Mouse (Mus musculus) gastrocnemius, postnatal 25 days (tissue): ENCODE results near the gene Unc13a. TPM values are rescaled to one million over a fixed set of nuclear protein-coding genes. Genes with fewer than 3 reads are reported as not detected.

ENCODE experiments used
- DNase-seq: peaks from one replicate; pipeline ENCODE4 v3.0.0; 2022
- total RNA-seq, 2 experiments: library from RNA; stranded (reverse); gene quantifications; 1 replicate in 1 of 2; 2 replicates in 1 of 2; pipeline ENCODE4 v1.2.3; 2021

The Unc13a gene
- total RNA-seq, 2 experiments from 2014 or later: 0.29 TPM; not detected in 1

DNA sequence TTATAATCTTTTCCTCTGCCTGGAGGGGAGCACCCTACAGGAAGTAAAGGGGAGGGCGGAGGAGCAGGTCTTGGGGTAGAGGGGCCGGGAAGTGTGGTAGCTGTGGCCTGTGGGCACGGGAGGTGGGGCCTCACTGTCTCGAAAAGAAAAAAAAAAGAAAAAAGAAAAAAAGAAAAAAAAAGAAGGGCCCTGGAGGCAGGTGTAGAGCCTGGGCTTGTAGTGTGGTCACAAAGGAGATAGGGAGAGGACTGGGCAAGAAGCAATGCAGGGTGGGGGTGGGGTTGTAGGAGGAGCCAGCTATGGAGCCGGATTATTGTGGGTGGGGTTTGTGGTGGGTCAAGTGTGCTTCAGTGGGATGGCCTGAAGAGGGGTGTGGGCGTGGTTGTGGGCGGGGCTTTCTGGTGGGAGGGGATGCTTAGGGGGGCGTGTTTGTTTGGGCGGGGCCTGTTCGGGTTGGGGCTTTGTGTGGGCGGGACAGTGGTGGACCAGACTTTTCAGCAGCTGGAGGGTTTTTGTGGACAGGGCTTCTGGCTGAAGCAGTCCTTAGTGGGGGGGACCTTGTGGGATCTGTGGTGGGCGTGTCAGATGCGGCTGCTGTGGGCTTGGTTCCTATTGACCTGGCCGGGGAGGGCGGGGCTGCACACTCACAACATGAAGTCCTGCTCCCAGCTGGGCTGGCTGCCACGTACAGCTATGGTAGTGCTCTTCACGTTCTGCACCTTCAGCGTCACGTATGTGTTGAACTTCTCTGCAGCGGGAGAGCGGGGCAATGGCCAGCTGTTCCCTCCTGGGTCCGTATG is 6.0 kb downstream of the Unc13a start:
- no peak for DNase-seq

DNA sequence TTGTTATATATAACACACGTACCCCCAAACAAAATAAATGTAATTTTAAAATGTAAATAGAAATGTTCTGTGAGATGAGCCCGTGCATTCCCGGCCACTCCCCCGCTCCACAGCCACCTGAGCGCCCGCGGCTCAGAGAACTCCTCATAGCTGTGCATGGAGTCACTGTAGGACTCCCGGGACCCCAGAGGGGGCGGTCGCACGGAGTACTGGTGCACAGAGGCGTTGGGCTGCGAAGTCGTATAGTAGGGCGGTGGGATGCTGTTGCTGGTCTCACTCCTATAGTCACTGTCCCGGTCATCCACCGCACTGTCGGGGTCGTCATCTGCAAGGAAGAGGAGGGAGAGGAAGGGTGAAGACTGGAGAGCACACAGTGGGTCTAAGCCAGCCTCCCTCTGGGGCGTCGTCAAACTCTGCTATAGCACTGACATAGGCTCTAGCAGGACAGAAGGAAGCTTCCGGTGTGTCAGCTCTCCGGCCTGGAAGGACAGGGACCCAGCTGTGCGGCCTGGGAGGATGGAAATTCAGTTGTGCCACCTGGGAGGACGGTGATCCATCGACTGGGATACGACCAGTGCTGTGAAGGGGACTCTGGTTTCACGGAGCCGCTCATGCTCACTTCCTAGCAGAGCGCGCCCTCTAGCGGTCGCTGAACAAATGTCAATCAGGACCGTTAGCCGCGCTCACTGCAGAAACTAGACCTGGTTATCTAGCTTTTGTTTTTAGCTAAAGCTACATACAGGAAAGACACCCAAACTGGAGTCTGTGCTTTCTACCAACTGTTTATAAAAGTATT is 11.0 kb downstream of the Unc13a start:
- peak; percentile 55 for DNase-seq

DNA sequence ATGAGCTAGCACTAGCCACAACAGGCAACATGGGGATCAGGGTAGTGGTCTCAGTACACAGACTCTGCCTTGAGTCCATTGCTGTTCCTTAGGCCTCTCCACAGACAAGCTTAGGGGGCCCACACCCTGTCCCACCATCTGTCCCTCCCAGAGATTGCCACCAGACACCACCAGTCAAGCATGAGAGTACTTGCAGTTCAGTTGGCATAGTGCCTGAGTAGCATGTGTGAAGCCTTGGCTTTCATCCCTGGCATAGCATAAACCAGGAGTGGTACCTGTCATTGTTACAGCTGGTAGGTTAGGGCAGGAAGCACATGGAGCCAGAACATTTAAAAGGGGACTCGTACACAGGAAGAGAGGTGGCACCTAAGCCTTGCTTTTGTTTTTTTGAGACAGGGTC is 11.8 kb downstream of the Unc13a start:
- DNase-seq: no peak

DNA sequence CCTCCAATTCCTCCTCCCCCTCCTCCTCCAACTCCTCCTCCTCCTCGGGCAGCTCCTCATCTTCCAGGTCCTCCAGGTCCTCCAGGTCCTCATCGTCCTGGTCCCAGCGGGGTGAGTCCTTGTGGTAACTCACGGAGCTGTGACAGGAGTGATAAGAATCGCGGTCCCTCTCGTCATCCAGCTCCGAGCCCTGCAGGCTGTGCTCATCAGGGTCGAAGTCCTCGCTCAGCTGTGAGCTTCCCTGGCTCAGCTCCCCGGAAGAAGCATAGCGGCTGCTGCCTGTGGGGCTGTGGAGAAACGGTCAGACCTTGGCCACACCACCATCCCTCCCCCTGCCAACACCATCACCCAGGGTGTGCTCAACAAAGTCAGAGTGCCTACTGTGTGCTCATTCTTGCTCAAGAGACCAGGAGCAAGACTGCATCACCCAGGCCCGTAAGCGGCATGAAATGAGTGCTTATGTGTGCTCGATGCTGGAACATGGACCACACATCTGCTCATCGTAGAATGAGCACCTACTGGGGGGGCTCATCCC is 13.0 kb downstream of the Unc13a start:
- no peak for DNase-seq

DNA sequence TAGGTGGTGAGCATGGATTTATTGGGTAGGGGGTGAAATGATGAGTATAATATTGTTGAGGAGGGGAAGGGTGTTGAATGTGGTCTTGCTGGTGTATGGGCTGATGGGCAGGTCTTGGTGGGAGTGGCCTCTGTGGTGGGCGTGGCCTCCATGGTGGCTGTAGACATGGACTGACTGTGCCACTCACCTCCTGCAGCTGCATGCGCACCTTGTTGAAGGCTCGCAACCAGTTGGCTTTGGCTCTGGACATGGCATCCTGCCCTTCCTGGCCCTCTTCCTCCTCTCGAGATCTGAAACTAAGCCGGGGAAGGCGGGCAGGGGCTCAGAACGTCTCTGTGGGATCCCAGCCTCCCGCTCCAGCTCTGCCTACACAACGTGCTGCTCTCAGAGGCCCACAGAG is 13.7 kb downstream of the Unc13a start:
- no peak for DNase-seq

GRCm38 (mm10) chr8:71654600-71654999 is 17.0 kb downstream of the Unc13a start:
- no peak for DNase-seq

DNA sequence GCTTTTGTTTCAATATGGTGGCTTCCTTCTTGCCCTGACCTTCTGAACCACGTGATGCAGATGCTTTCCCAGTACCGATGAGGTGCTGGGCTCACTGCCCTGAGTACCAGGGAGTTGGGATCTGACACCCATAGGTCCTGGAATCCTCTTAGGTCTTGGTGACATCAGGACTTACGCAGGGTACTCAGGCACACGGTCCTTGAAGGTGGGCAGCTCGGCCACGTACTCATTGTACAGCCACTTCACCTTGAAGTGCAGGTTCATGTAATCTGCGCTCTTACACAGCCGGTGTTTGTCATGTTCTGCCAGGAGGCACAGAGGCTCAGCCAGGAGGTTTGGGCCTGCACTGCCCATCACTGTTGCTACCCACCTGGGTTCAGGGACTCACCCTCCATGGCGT is 26.0 kb downstream of the Unc13a start:
- DNase-seq: no peak

DNA sequence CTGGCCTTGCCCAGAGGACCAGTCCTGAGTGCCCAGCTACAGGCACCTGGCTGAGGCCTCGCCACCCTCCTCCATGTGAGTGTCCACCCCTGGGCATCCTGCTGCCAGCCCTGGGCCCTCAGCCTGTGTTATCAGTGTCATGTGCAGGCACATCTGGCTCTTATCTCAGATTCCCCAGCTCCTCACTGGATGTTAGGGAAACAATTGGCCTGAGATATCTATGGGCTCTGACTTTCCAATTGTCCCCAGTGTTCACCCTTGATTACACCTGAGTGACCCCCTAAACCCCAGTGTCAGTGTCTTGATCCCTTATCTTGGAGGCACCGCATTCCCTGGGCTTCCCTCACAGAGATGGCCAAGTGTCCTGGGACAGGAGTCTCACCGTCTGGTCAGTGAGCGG is 32.2 kb downstream of the Unc13a start:
- DNase-seq: no peak

GRCm38 (mm10) chr8:71638321-71638720 is 33.2 kb downstream of the Unc13a start:
- DNase-seq: no peak

DNA sequence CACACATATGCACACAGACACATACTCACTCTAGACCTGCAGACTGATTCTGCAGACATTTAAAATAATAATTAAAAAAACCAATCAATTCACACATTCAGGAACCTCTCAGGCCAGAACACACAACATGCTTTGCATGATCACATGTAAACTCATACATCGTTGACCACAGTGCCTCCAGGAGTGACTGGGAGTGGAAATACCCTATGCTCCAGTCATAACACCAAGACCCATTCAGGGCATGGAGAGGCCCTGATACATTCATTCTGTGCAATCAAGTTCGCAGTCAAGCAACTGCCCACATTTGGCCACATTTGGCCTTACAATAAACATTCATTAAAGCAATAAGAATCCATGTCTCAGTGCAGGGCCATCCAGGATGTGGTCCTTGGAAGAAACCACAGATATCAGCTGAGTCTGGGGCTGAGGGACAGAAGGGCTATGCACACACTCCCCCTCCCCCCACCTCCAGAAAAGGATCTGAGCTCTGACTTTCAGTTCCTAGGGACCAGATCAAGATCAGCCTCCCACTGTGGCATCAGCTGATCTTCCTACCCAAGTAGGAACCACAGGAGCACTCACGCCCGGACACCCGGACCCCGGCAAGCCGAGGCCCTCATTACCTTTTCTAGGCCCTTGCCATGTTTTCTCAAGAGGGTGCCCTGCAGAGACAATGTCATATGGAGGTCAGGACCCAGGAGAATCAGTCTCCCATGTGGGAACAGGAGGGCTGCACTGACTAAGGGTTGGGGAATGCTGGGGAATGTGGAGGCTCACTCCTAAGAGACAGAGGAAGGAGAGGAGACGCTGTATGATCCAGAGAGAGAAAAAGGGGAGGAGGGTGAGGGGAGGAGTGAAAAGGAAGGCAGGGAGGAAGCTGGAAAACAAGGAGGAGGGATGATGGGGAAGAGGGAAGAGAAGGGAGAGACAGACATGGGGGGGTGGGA is 34.1 kb downstream of the Unc13a start:
- no peak for DNase-seq

DNA sequence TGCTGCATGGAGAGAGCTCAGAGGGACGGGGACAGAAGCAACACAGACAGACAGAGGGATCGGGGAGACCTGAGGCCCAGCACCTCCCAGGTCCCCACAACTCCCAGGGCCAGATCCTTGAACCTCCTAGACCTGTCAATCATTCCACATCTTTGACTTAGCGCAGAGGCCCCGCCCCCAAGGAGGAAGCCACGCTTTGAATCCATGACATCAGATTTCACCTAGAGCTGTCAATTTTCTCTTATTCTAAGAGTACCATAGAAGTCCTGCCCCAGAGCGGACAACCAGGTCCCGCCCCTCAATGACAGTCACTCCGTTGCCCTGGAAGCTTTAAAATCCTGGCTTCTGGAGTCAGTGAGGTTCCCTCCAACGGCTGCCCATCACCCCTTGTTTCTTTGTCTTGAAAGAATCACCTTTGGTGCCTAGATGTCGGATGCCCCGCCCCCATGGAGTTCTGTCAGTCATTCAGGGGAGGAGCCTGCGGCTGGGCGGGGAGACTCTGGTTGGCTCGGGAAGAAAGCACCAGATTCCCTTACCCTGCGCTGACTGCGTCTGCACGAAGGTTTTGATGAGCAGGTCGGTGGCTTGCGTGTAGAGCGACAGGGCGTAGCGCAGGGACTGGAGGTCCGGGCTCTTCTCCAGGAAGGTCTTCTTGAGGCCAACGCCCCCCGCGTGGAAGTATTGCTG is 37.4 kb downstream of the Unc13a start:
- no peak for DNase-seq

DNA sequence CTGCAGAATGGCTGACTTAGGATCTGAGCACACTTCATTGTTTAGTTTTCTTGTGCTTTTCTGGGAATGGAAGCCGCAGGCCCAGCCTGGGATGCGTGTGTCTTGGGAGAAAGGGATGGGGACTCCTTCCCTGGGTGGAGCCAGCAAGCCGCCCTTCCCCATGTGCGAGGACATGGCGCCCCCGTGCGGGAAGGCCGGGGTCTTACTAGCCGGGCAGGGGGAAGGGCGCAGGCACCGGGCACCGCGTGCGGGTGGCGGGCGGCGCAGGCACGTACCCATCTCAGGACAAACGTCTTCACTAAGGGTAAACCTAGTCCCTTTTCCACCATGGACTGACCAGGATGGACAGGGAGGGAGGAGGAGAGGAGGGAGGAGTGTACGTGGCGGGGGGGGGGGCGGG is 38.4 kb downstream of the Unc13a start:
- peak; percentile 61 for DNase-seq

GRCm38 (mm10) chr8:71631897-71632296 is 39.7 kb downstream of the Unc13a start:
- no peak for DNase-seq

DNA sequence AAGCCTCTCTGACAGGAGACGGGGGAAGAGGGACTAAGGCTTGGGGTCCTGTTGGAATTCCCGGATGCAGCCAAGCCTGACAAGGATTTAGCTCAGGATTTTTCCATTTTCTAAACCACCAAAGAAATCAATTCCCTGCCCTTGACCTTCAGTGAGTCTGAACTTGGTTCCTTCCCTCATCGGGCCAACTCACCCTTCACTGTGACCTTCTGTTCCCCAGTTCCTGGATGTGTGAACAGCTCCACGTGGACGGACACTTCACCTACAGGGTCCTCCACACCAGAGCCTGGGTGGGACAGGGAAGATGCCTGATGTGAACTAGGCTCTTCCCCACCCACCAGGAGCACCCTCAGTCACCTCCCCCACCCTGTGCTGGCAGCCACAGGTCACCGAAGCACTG is 40.8 kb downstream of the Unc13a start:
- no peak for DNase-seq

GRCm38 (mm10) chr8:71629781-71630212 is 41.8 kb downstream of the Unc13a start:
- DNase-seq: peak; percentile 19

GRCm38 (mm10) chr8:71629096-71629697 is 42.4 kb downstream of the Unc13a start:
- DNase-seq: peak; percentile 91

GRCm38 (mm10) chr8:71628396-71629095 is 43.0 kb downstream of the Unc13a start:
- no peak for DNase-seq

DNA sequence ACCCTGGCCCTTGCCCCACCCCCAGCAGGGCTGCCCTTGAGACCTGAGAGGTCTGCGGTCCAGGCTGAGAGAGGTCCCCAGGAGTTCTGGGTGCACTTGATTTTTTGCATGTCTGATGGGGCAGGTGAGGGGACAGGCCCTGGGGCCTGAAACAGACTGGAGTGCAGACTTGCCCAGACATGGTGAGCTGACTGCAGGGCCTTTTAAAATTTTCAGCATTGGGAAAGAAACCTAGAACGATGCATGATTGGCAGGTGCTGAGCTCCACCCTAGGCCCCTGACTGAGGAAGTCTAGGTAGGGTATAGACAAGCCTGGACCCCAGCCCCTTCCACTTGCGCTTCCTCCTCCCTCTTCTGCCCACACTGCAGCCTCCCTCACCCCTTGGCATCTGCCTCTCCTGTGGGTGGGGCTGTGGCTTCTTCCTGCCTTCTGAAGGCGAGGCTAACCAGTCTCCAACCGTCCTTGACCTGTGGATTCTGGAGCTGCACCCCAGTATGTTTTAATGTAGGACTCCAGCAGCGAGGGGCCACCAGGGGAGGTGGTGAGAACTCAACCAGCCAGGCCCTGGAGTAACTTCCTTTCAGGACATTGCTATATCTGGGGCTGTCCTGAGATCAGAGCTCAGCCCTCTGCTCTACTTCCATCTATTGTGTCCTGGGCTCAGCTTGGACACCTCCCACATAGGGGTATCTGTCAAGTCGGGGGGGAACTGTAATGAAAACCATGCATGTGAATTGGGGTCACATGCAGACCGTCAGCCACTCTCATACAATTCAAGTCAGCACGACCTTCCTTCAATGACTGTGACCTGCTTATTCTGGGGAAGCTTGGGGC is 44.1 kb downstream of the Unc13a start:
- no peak for DNase-seq

DNA sequence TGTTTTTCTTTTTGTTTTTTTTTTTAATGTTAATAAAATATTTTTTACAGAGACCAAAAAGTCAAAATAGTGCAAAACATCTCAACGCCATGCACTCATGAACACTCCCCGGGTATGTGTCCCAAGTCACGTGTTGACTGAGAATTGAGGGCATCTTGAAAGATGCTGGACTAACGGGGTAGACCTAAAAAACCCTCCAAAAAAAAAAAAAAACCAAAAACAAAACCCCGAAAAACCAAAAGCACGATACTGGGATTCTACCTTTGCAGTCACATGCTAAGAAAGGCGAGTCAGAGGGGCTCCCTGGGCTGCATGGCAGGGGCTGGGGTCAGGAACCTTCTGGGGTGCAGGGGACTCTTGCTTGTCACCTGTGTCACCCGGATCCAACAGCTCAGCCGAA is 44.8 kb downstream of the Unc13a start:
- DNase-seq: no peak
